8 mouse cellular contexts compared by ENCODE assay signal in genomic region chr7:63896276-63896967, GRCm38 (mm10). TPM values are rescaled to one million over a fixed set of nuclear protein-coding genes. Genes with fewer than 3 reads are reported as not detected.
DNase-seq lines count a peak whose midpoint lies in the region; ATAC-seq and TF ChIP-seq lines count a peak whose summit lies in the region.

No protein-coding gene starts in this region.

- H3K4me2 ChIP-seq in hindbrain, postnatal 0 days (ENCODE audit: low read depth, low read length), result peak overlapping the region; percentile 64
- H3K4me2 ChIP-seq in neural tube, embryonic 12.5 days (replicated peaks), result peak overlapping the region; percentile 64

- peaks cover 19% of the 10 kb centered on the region for H3K4me1 ChIP-seq in hindbrain, postnatal 0 days (ENCODE audit: insufficient read depth, low read length)
- peaks cover 19% of the 10 kb centered on the region for H3K4me1 ChIP-seq in neural tube, embryonic 12.5 days

- DNase-seq in adrenal gland, postnatal 10 days, result peak; percentile 54
- DNase-seq in adrenal gland, postnatal 25 days, result no peak
- peak; percentile 51 for DNase-seq in ovary, adult 18-20 months (ENCODE audit: low spot score)
- DNase-seq in ovary, postnatal 36 days (ENCODE audit: low spot score), result no peak
- DNase-seq in hindbrain, postnatal 0 days (ENCODE audit: low spot score), result peak; percentile 7
- DNase-seq in adipocyte (ENCODE audit: low spot score), result no peak
- no peak for DNase-seq in layer of hippocampus, postnatal 25 days (ENCODE audit: extremely low spot score in 1 of 2, low spot score in 1 of 2)

- peak; percentile 21; the same call in 1 of the 2 replicates for ATAC-seq in hindbrain, postnatal 0 days
- peak; percentile 26; the same call in 1 of the 2 replicates for ATAC-seq in neural tube, embryonic 12.5 days (ENCODE audit: low FRiP score, low read depth)

- H3K36me3 ChIP-seq in hindbrain, postnatal 0 days (ENCODE audit: insufficient read depth, low read length), result no peaks in the 10 kb centered on the region
- H3K36me3 ChIP-seq in neural tube, embryonic 12.5 days, result 0 out of 2 replicates have a peak, but pooled peaks cover under 1% of the 10 kb centered on the region

- peak overlapping the region; percentile 40 for H3K9ac ChIP-seq in hindbrain, postnatal 0 days (replicated peaks; ENCODE audit: low read length)
- H3K9ac ChIP-seq in neural tube, embryonic 12.5 days, result peak overlapping the region; percentile 49

- H3K9me3 ChIP-seq in hindbrain, postnatal 0 days (ENCODE audit: low read length), result no peaks in the 10 kb centered on the region
- no peaks in the 10 kb centered on the region for H3K9me3 ChIP-seq in neural tube, embryonic 12.5 days

- TF ChIP-seq CTCF in hindbrain, postnatal 0 days (IDR thresholded peaks at IDR 0.05; ENCODE audit: low read depth), result no peak

- peak overlapping the region; percentile 74; the same call in 1 of the 2 replicates for H3K27ac ChIP-seq in hindbrain, postnatal 0 days
- no peak overlapping the region for H3K27ac ChIP-seq in neural tube, embryonic 12.5 days

- H3K27me3 ChIP-seq in hindbrain, postnatal 0 days (ENCODE audit: insufficient read depth, low read length), result no peaks in the 10 kb centered on the region
- H3K27me3 ChIP-seq in neural tube, embryonic 12.5 days (replicated peaks), result 0 out of 2 replicates have a peak, but pooled peaks cover 5% of the 10 kb centered on the region

- 23% methylated on average over 15 of the region's 17 CpGs for WGBS in hindbrain, postnatal 0 days
- WGBS in neural tube, embryonic 12.5 days, result 25% methylated on average over 17 of the region's 17 CpGs

- peak overlapping the region; percentile 14 for H3K4me3 ChIP-seq in hindbrain, postnatal 0 days (ENCODE audit: low read length)
- peak overlapping the region; percentile 13; the same call in 1 of the 2 replicates for H3K4me3 ChIP-seq in neural tube, embryonic 12.5 days

RNA-seq across cellular contexts. Expression of gene E030018B13Rik, which starts 20.2 kb away (rescaled TPM):
- not detected for total RNA-seq in adrenal gland, postnatal 10 days (2021)
- not detected in 2 replicates for total RNA-seq in adrenal gland, postnatal 25 days (2021)
- total RNA-seq in hindbrain, postnatal 0 days (2014; rRNA removed), result not detected in 2 replicates
- not detected in 2 replicates for polyA plus RNA-seq in hindbrain, postnatal 0 days (2015; fragmentation: Nextera tagmentation; extraction: Ambion mirVana)
- 0.19 TPM in 1 of 2 replicates, not detected in the other for polyA plus RNA-seq in neural tube, embryonic 12.5 days (2016; fragmentation: Nextera tagmentation; extraction: Ambion mirVana)
- not detected for total RNA-seq in layer of hippocampus, postnatal 25 days (2021)

RNA-seq across cellular contexts. Expression of gene Klf13, which starts 42.3 kb away (rescaled TPM):
- total RNA-seq in adrenal gland, postnatal 10 days (2021), result 10 to 100 TPM; 65.9 to 80.6 TPM
- total RNA-seq in adrenal gland, postnatal 25 days (2021), result 85.4 and 93.8 TPM in 2 replicates
- total RNA-seq in hindbrain, postnatal 0 days (2014; rRNA removed), result 30.7 and 34.0 TPM in 2 replicates
- 26.9 and 28.0 TPM in 2 replicates for polyA plus RNA-seq in hindbrain, postnatal 0 days (2015; fragmentation: Nextera tagmentation; extraction: Ambion mirVana)
- 34.0 and 34.5 TPM in 2 replicates for polyA plus RNA-seq in neural tube, embryonic 12.5 days (2016; fragmentation: Nextera tagmentation; extraction: Ambion mirVana)
- total RNA-seq in layer of hippocampus, postnatal 25 days (2021), result 100 to 1,000 TPM; 204 to 216 TPM

Comparison
In these comparisons a context has a peak if more than half of its experiments do, and no peak if none do; other contexts are left out.
1. DNase-seq: peak in adrenal gland, postnatal 10 days (single experiment), ovary, adult 18-20 months (single experiment) and hindbrain, postnatal 0 days (single experiment); none in adrenal gland, postnatal 25 days (single experiment), ovary, postnatal 36 days (single experiment), adipocyte (single experiment) and layer of hippocampus, postnatal 25 days (0 of 2).